Mouse (Mus musculus) macrophage (primary cell): ENCODE data around the gene Snrpd2. TPM values are rescaled to one million over a fixed set of nuclear protein-coding genes. Genes with fewer than 3 reads are reported as not detected.
A peak's percentile ranks its signal among the peaks of the same experiment; 100 is the strongest.

Experiments used
- H3K27ac ChIP-seq: fragments of 350-480 bp; formaldehyde crosslinking; 2 replicates; pipeline ENCODE4 v1.9.0; 2021
- H3K36me3 ChIP-seq: fragments of 350-480 bp; formaldehyde crosslinking; 2 replicates; pipeline ENCODE4 v1.9.0; 2021; ENCODE audit errors: inconsistent target
- H3K4me3 ChIP-seq: fragments of 350-480 bp; formaldehyde crosslinking; 2 replicates; pipeline ENCODE4 v1.9.0; 2021; ENCODE audit errors: inconsistent target
- H3K79me2 ChIP-seq: fragments of 350-480 bp; formaldehyde crosslinking; 2 replicates; pipeline ENCODE4 v1.9.0; 2021; ENCODE audit errors: inconsistent target
- WGBS: methylation state at CpG from one replicate; pipeline ENCODE4 v1.1.7; 2026; ENCODE audit warnings: inconsistent platforms; ENCODE audit not compliant: missing documents; 5-methylcytosine and 5-hydroxymethylcytosine counted together
- polyA plus RNA-seq: library from polyadenylated mRNA; stranded (reverse); fragments of 250-400 nt; gene quantifications from 3 replicates; pipeline ENCODE4 v1.2.4, GENCODE M21; 2018; ENCODE audit warnings: inconsistent platforms
- total RNA-seq, 78 experiments: library from RNA; depleted of rRNA; stranded (reverse); fragments of 250-400 nt; gene quantifications; 1 replicate in 9 of 78; 2 replicates in 24 of 78; 3 replicates in 43 of 78; 4 replicates in 2 of 78; pipeline ENCODE4 v1.2.4; 2018; ENCODE audit warnings: inconsistent platforms in 56 of 78

The Snrpd2 gene
- total RNA-seq (2018; cell fraction: chromatin; rRNA removed): 10 to 100 TPM in 17 of 26 experiments, 1 to 10 TPM in 9; 3.7 to 20.5 (median 13.4) TPM
- total RNA-seq (2018; cell fraction: cytosol; rRNA removed): 10 to 100 TPM; 22.0 to 38.9 (median 26.8) TPM
- 10 to 100 TPM in 15 of 26 experiments, 1 to 10 TPM in 11; 4.7 to 19.8 (median 12.6) TPM for total RNA-seq (2018; cell fraction: nucleus; rRNA removed)
- 19.9 to 46.5 TPM (median 29.5 TPM) in 3 replicates for polyA plus RNA-seq

GRCm38 (mm10) chr7:19149626-19150025, at the start of gene Snrpd2:
TSS of gene Snrpd2 (plus strand) at chr7:19149722.
- H3K4me3 ChIP-seq: peak within 1 kb of the TSS; percentile 96
- H3K79me2 ChIP-seq: peaks cover 16% of the 10 kb centered on the region
- H3K36me3 ChIP-seq: peaks cover 13% of the 10 kb centered on the region; the same call in 1 of the 2 replicates
- H3K27ac ChIP-seq: peak within 1 kb of the TSS; percentile 45
- WGBS: under 1% methylated on average over 24 of the region's 24 CpGs

GRCm38 (mm10) chr7:19100290-19100689, 49.2 kb upstream of the Snrpd2 start:
- 91% methylated on average over 1 of the region's 1 CpGs for WGBS
- no peaks in the 10 kb centered on the region for H3K36me3 ChIP-seq
- no peak overlapping the region for H3K4me3 ChIP-seq
- no peak overlapping the region for H3K27ac ChIP-seq
- no peaks in the 10 kb centered on the region for H3K79me2 ChIP-seq

GRCm38 (mm10) chr7:19103741-19104140, 45.8 kb upstream of the Snrpd2 start:
- Histone ChIP-seq H3K27ac (no peak overlapping the region), H3K4me3 (no peak overlapping the region), H3K36me3 (no peaks in the 10 kb centered on the region), H3K79me2 (no peaks in the 10 kb centered on the region)

- H3K27ac ChIP-seq: no peak overlapping the region
- H3K79me2 ChIP-seq: no peaks in the 10 kb centered on the region
- H3K4me3 ChIP-seq: no peak overlapping the region
- no peaks in the 10 kb centered on the region for H3K36me3 ChIP-seq
- WGBS: 67% methylated on average over 2 of the region's 2 CpGs
Observed at GRCm38 (mm10) chr7:19104486-19104885, 45.0 kb upstream of the Snrpd2 start.

- 61% methylated on average over 3 of the region's 3 CpGs for WGBS
- Histone ChIP-seq H3K36me3 (no peaks in the 10 kb centered on the region), H3K27ac (no peak overlapping the region), H3K4me3 (no peak overlapping the region), H3K79me2 (no peaks in the 10 kb centered on the region)
Observed at GRCm38 (mm10) chr7:19107436-19107835, 42.1 kb upstream of the Snrpd2 start.

- WGBS: 89% methylated on average over 1 of the region's 1 CpGs
- no peaks in the 10 kb centered on the region for H3K36me3 ChIP-seq
- no peak overlapping the region for H3K27ac ChIP-seq
- no peaks in the 10 kb centered on the region for H3K79me2 ChIP-seq
- no peak overlapping the region for H3K4me3 ChIP-seq
Observed at GRCm38 (mm10) chr7:19109565-19109964, 40.0 kb upstream of the Snrpd2 start.

GRCm38 (mm10) chr7:19118028-19118771, 31.3 kb upstream of the Snrpd2 start, which contains the start of gene Gm4969:
TSS of gene Gm4969 (minus strand) at chr7:19118368.
- peaks cover 35% of the 10 kb centered on the region for H3K79me2 ChIP-seq
- 57% methylated on average over 63 of the region's 64 CpGs for WGBS
- H3K27ac ChIP-seq: no peak within 1 kb of the TSS
- no peaks in the 10 kb centered on the region for H3K36me3 ChIP-seq
- no peak within 1 kb of the TSS for H3K4me3 ChIP-seq

- H3K27ac ChIP-seq: no peak overlapping the region
- no peaks in the 10 kb centered on the region for H3K36me3 ChIP-seq
- H3K4me3 ChIP-seq: no peak overlapping the region
- H3K79me2 ChIP-seq: peaks cover 44% of the 10 kb centered on the region
- 92% methylated on average over 7 of the region's 8 CpGs for WGBS
Observed at GRCm38 (mm10) chr7:19119083-19119482, 30.4 kb upstream of the Snrpd2 start.

GRCm38 (mm10) chr7:19119631-19120429, 29.7 kb upstream of the Snrpd2 start, which contains the start of gene Fbxo46:
TSS of gene Fbxo46 (plus strand) at chr7:19119859.
- H3K27ac ChIP-seq: peak within 1 kb of the TSS; percentile 53
- H3K36me3 ChIP-seq: no peaks in the 10 kb centered on the region
- peak within 1 kb of the TSS; percentile 99 for H3K4me3 ChIP-seq
- H3K79me2 ChIP-seq: peaks cover 51% of the 10 kb centered on the region
- WGBS: 1% methylated on average over 34 of the region's 34 CpGs

GRCm38 (mm10) chr7:19121686-19122085, 27.8 kb upstream of the Snrpd2 start:
- 91% methylated on average over 4 of the region's 4 CpGs for WGBS
- Histone ChIP-seq H3K4me3 (no peak overlapping the region), H3K36me3 (no peaks in the 10 kb centered on the region; the same call in 1 of the 2 replicates), H3K79me2 (peaks cover 66% of the 10 kb centered on the region), H3K27ac (no peak overlapping the region)

GRCm38 (mm10) chr7:19124713-19125112, 24.8 kb upstream of the Snrpd2 start:
- H3K4me3 ChIP-seq: no peak overlapping the region
- no peaks in the 10 kb centered on the region; the same call in 1 of the 2 replicates for H3K36me3 ChIP-seq
- no peak overlapping the region for H3K27ac ChIP-seq
- 91% methylated on average over 6 of the region's 6 CpGs for whole genome bisulfite sequencing
- peaks cover 91% of the 10 kb centered on the region for H3K79me2 ChIP-seq

GRCm38 (mm10) chr7:19127744-19128143, 21.8 kb upstream of the Snrpd2 start:
- Histone ChIP-seq H3K27ac (no peak overlapping the region), H3K79me2 (peaks cover 72% of the 10 kb centered on the region), H3K36me3 (no peaks in the 10 kb centered on the region; the same call in 1 of the 2 replicates), H3K4me3 (no peak overlapping the region)
- WGBS: 96% methylated on average over 5 of the region's 5 CpGs

GRCm38 (mm10) chr7:19129396-19129795, 20.1 kb upstream of the Snrpd2 start:
- H3K4me3 ChIP-seq: no peak overlapping the region
- WGBS: 97% methylated on average over 5 of the region's 5 CpGs
- peaks cover 71% of the 10 kb centered on the region for H3K79me2 ChIP-seq
- no peaks in the 10 kb centered on the region; the same call in 1 of the 2 replicates for H3K36me3 ChIP-seq
- H3K27ac ChIP-seq: no peak overlapping the region

- Histone ChIP-seq H3K36me3 (peaks cover 5% of the 10 kb centered on the region; the same call in 1 of the 2 replicates), H3K79me2 (peaks cover 69% of the 10 kb centered on the region), H3K27ac (no peak overlapping the region), H3K4me3 (peak overlapping the region; percentile 17; the same call in 1 of the 2 replicates)
- 32% methylated on average over 4 of the region's 4 CpGs for WGBS
Observed at GRCm38 (mm10) chr7:19130657-19131056, 18.9 kb upstream of the Snrpd2 start.
